12 mouse cellular contexts compared by ENCODE assay signal in genomic region chr19:60265789-60266188, GRCm38 (mm10).
"Had no signal": no experiment of that assay in that cellular context is flagged by ENCODE, and none has a peak within 500 bp of the region (broad histone marks: within the 10 kb centered on the region; RNA-seq: fewer than 3 reads in every experiment).

No protein-coding gene starts in this region.

- DNase-seq: gastrocnemius, postnatal 14 days; heart, adult 18-20 months; heart, postnatal 10 days; kidney, adult 18-20 months; kidney, adult 8-10 months; kidney, postnatal 10 days; kidney, postnatal 25 days; kidney, postnatal 4 days; liver; liver, embryonic 13.5 days had no signal

- ATAC-seq: hindbrain, postnatal 0 days; intestine, embryonic 16.5 days had no signal
